Mouse (Mus musculus): ENCODE measurements at regions not wholly inside any gene's neighbourhood (a gene's known extent, or its start where the extent isn't known, plus 50 kb on each side); places are given as distances from the start of the nearest gene placed in this dataset.
A peak's percentile ranks its signal among the peaks of the same experiment; 100 is the strongest.

DNA sequence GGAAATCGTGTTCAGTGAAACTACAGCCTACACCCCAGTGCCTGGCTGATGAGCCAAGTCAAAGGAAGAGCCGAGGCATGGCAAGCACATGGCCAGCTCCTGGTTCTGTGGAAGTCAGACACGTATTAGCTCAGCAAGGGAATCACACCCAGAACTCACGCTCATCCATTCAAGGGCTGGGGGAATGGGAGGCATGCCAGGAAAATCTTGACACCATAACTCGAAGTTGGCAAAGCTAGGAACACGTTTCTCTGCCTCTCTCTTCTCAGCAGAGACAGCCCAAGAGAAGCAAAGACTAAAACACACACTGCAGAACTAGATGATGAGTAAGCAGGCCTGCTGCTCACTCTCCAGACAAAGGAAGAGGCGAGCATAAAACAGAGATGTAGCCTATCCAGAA is 53.5 kb upstream of the Ypel5 start:
- DNase-seq (ENCODE audit: low spot score): no peak

- DNase-seq (ENCODE audit: low spot score): peak; percentile 86
These were observed 54.5 kb upstream of the Ypel5 start for GRCm38 (mm10) chr17:72781786-72782185.

GRCm38 (mm10) chr17:72768266-72768665 is 68.0 kb upstream of the Ypel5 start:
- no peak for DNase-seq (ENCODE audit: low spot score)

GRCm38 (mm10) chr17:72760937-72761336 is 75.3 kb upstream of the Ypel5 start:
- peak; percentile 25 for DNase-seq (ENCODE audit: low spot score)

DNA sequence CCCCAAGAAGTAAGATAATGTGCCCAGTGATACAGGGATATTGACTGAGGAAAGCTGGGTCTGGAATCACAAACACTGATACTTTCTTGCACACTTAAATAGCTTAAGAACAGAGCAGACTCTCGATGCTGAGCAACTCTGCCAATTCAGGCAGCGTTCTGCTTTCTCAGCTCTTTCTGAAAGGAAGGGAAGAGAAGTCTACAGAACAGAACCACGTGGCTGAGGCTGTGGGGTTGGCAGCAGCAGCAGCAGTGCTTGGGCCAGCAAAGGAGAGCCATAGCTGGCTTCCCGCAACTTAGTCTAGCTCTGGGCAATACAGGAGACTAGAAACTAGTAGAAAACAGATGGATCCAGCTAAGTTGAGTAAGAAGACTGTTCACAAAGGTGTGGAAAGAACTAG is 89.8 kb upstream of the Ypel5 start:
- DNase-seq (ENCODE audit: low spot score): no peak

GRCm38 (mm10) chr17:72733006-72733405 is 103.2 kb upstream of the Ypel5 start:
- DNase-seq (ENCODE audit: low spot score): no peak

GRCm38 (mm10) chr17:72731691-72732090 is 104.6 kb upstream of the Ypel5 start:
- no peak for DNase-seq (ENCODE audit: low spot score)

DNA sequence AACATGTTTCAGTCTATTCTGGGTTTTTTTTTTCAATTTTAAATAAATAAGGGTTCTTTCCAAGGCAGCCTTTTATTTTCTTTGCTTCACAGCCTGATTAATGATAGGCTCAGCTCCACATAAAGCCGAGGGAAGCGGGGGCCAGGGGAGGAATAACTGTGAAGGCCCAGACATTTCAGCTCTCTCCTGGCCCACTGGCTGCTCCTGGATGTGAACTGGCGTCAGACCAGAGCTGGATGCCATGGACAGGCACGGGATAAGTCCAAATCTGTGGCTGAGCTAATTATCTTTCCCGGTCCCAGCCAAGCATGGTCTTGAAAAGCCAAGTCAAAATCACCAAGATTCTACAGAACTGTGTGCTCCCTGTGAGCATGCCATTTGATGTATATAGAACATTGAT is 105.1 kb upstream of the Ypel5 start:
- no peak for DNase-seq (ENCODE audit: low spot score)

- peak; percentile 61 for DNase-seq (ENCODE audit: low spot score)
These were observed 115.5 kb upstream of the Ypel5 start for GRCm38 (mm10) chr17:72720753-72721152.

DNA sequence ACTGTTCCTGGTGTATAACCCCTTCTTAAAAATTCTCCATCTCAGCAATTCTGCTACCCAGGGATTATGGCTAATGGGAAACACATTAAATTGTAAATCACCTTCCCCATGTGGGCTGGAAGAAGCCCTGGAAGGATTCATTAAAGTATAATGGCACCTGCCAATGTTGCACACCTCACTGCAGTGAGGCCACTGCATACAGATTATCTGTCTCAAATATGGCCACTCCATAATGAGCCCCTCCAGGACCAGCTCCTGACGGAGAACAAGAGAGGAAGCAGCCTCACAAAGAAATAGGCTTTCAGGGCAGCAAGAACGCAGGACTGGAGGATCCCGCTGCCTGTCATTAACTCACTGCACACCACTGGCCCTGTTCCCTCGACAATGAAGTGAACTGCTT is 115.2 kb upstream of the Alk start:
- DNase-seq (ENCODE audit: low spot score): no peak

DNA sequence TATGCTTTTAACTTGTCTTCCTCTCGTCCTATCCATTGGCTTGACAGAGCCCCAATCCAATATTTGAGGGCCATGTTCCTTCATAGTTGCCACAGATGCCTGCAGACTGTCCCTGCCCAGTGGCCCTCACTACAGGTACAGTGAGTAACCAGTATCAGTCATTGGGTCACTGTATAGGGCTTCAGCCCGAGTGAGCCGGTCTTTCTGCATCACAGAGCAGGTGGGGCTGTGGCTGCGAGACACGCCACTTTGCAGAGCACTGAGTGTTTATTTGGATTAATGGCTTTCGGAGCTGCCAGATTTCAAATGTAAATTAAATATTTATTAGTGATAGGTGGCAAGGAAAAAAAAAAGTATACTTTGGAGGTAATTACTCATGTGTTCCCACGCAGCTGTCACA is 87.2 kb upstream of the Alk start:
- DNase-seq (ENCODE audit: low spot score): no peak

GRCm38 (mm10) chr17:72689606-72690005 is 85.2 kb upstream of the Alk start:
- no peak for DNase-seq (ENCODE audit: low spot score)

DNA sequence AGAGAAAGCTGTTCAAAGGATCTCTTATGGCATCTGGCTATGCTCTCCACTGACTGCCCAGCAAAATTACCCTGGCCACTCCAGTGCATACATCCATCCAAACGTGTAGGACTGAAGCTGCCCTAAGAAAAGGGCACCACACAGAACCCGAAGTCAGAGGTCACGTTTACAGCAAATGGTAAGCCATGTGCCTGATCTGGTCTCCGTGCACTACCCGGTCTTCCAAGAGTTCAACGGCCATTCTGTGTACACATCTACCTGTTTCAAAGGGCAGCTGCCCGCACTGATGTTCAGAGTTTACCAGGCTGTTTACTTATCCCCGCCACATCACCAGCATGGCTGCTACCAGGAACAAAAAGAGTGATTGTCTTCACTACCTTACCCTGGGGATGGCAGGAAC is 84.4 kb upstream of the Alk start:
- no peak for DNase-seq (ENCODE audit: low spot score)

DNA sequence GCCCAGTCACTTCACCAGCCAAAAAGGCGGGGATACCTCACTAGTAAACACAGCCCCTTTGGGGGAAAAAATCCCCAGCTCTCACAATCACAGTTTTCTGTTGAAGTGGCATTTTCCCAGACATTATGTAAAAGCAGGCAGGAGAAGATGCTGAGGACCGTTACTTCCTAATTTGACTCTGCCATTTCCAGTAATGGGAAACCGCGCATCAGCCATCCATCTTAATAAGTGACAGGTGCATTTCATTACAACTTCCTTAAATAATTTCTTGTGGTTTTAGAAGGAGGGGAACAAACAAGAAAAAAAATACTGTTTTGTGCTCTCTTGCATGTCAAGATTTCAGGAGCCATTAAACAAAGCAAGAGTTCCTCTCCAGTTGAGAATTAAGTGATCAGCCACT is 70.2 kb upstream of the Alk start:
- DNase-seq (ENCODE audit: low spot score): no peak

DNA sequence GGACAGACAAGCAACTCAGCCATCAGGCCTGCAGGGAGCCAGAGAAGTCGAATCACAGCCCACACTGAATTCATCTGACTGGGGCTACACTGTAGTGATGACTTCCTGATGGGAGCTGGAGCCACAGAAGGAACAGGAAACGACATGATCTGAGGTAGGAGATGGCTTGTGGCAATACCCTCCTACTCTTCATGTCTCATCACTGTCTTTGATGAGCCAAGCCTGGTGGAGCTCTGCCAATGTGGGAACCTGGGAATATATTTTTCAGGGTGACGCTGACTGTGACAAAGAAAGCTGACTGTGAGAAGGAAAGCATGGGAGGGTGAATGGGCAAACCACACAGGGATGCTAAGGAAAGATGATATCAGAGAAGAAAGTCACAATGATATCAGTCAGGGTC is 67.6 kb upstream of the Alk start:
- DNase-seq (ENCODE audit: low spot score): no peak

GRCm38 (mm10) chr17:72666961-72667360 is 62.5 kb upstream of the Alk start:
- no peak for DNase-seq (ENCODE audit: low spot score)

DNA sequence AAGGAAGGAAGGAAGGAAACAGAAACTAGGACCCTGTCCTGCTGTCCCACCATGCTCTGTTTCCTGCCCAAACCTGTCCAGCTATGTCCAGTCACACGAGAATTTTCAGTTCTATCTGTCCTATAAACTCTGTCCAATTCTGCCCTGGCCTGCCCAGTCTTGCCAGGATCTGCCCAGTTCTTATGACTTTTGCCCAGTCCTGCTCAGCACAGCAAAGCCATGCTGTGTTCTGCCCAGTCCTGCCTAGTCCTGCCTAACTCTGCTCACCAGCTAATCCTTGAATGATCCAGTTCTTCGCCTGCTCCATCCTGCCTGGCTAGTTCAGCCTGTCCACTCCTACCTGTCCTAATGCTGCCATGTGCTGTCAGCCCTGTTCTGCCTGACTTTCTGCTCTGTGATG is 57.3 kb upstream of the Alk start:
- no peak for DNase-seq (ENCODE audit: low spot score)

DNA sequence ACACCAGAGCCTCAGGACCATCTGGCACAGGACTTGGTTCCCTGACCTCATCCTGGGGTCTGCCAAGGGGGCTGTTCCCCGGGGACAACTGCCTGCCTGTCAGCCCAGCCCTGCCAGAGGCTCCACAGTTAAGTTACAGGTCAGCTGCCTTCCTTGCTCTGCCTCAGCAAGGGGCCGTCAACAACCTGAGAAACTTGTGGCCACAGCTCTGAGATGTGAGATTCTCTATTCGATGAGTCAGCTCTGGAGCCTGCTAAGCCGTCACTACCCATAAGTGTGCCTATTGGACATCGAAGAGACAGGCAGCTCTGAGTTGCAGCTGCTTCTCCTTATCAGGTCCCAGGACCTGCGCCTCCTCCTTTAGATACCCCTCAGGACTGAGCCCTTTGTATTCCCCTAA is 54.3 kb upstream of the Alk start:
- DNase-seq (ENCODE audit: low spot score): peak; percentile 38

DNA sequence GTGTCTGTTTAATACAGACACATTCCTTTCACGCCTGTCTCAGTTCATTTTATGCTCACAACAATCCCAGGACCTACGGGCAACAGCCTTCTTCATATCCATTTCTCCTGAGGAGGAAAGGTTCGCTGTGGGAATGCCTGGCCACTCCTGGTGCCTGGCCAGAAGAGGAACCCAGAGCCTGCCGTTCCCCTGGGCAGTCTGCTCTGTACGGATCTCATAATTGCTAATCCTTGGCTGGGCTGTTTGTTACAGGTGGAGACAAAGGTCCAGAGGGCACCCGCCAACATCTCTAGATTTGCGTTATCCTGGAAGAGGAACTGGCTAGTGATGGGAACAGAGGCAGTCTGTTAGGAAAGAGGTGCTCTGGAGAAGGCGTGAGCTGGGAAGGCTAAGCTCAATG is 53.4 kb upstream of the Alk start:
- DNase-seq (ENCODE audit: low spot score): no peak

Measured in retina, embryonic 14.5 days (tissue).